In the genomic region with DNA sequence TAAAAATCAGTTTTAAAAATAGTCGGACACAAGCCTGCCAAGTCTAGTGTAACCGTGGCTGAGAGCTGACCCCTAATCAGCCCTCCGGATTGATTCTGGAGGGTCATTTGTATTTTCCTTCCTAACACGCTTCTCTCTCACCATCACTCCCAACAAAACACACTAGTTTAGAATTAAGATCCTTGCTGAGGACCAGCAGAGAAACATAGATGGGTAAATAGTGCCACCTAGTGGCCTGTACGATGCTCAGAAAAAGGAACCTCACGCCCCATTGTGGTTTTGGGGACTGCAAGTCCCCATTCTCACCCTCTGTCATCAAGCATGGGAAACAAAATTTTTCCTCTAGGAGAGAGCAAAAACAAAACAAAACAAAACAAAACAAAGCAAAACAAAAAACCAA, we compare ENCODE assay signal across 8 mouse cellular contexts.
A peak's percentile ranks its signal among the peaks of the same experiment; 100 is the strongest.
DNase-seq lines count a peak whose midpoint lies in the region; ATAC-seq and TF ChIP-seq lines count a peak whose summit lies in the region.

No protein-coding gene starts in this region.

- peak; percentile 74; the same call in 1 of the 2 replicates for TF ChIP-seq CTCF in brain, embryonic 14.5 days (IDR thresholded peaks at IDR 0.05; ENCODE audit: borderline replicate concordance, extremely low read depth, insufficient read depth, insufficient read length)

- H3K9ac ChIP-seq in kidney, embryonic 15.5 days: no peak overlapping the region
- H3K9ac ChIP-seq in hindbrain, embryonic 11.5 days (ENCODE audit: low read depth, low read length): no peak overlapping the region
- no peak overlapping the region for H3K9ac ChIP-seq in neural tube, embryonic 11.5 days (ENCODE audit: low read length)

- ATAC-seq in kidney, embryonic 15.5 days (replicated peaks; ENCODE audit: low FRiP score): no peak
- ATAC-seq in hindbrain, embryonic 11.5 days (ENCODE audit: low FRiP score): peak; percentile 54
- peak; percentile 67 for ATAC-seq in neural tube, embryonic 11.5 days (ENCODE audit: insufficient read depth, low FRiP score, low TSS enrichment)

- H3K4me1 ChIP-seq in kidney, embryonic 15.5 days: 0 out of 2 replicates have a peak, but pooled peaks cover 3% of the 10 kb centered on the region
- H3K4me1 ChIP-seq in forebrain, embryonic 10.5 days: peaks cover 32% of the 10 kb centered on the region
- H3K4me1 ChIP-seq in hindbrain, embryonic 11.5 days (replicated peaks; ENCODE audit: control insufficient read depth, insufficient read depth, low read length): no peaks in the 10 kb centered on the region
- H3K4me1 ChIP-seq in neural tube, embryonic 11.5 days (ENCODE audit: control insufficient read depth, insufficient read depth, low read length): peaks cover 9% of the 10 kb centered on the region; the same call in 1 of the 2 replicates

- WGBS in kidney, embryonic 15.5 days: 7% methylated on average over 6 of the region's 6 CpGs
- WGBS in forebrain, embryonic 10.5 days: 6% methylated on average over 6 of the region's 6 CpGs
- WGBS in hindbrain, embryonic 11.5 days: 3% methylated on average over 6 of the region's 6 CpGs
- 6% methylated on average over 6 of the region's 6 CpGs for WGBS in neural tube, embryonic 11.5 days

- H3K9me3 ChIP-seq in kidney, embryonic 15.5 days (replicated peaks): no peaks in the 10 kb centered on the region
- no peaks in the 10 kb centered on the region for H3K9me3 ChIP-seq in forebrain, embryonic 10.5 days
- H3K9me3 ChIP-seq in hindbrain, embryonic 11.5 days (ENCODE audit: control insufficient read depth, low read length): no peaks in the 10 kb centered on the region
- no peaks in the 10 kb centered on the region for H3K9me3 ChIP-seq in neural tube, embryonic 11.5 days (ENCODE audit: control insufficient read depth, low read length)

- H3K36me3 ChIP-seq in kidney, embryonic 15.5 days: no peaks in the 10 kb centered on the region
- no peaks in the 10 kb centered on the region for H3K36me3 ChIP-seq in forebrain, embryonic 10.5 days (replicated peaks)
- H3K36me3 ChIP-seq in hindbrain, embryonic 11.5 days (ENCODE audit: control insufficient read depth, insufficient read depth, low read length): no peaks in the 10 kb centered on the region
- no peaks in the 10 kb centered on the region for H3K36me3 ChIP-seq in neural tube, embryonic 11.5 days (ENCODE audit: control insufficient read depth, insufficient read depth, low read length)

- H3K4me2 ChIP-seq in kidney, embryonic 15.5 days: no peak overlapping the region
- H3K4me2 ChIP-seq in hindbrain, embryonic 11.5 days (replicated peaks; ENCODE audit: low read depth, low read length): peak overlapping the region; percentile 19; the same call in 1 of the 2 replicates
- peak overlapping the region; percentile 26 for H3K4me2 ChIP-seq in neural tube, embryonic 11.5 days (ENCODE audit: low read depth)

- H3K27ac ChIP-seq in kidney, embryonic 15.5 days: no peak overlapping the region
- peak overlapping the region; percentile 77 for H3K27ac ChIP-seq in forebrain, embryonic 10.5 days
- no peak overlapping the region for H3K27ac ChIP-seq in hindbrain, embryonic 11.5 days (ENCODE audit: low read depth, low read length)
- H3K27ac ChIP-seq in neural tube, embryonic 11.5 days (ENCODE audit: low read depth, low read length): no peak overlapping the region

- no peak overlapping the region for H3K4me3 ChIP-seq in kidney, embryonic 15.5 days (replicated peaks)
- H3K4me3 ChIP-seq in forebrain, embryonic 10.5 days: peak overlapping the region; percentile 28
- H3K4me3 ChIP-seq in hindbrain, embryonic 11.5 days (ENCODE audit: low read depth, low read length): no peak overlapping the region
- H3K4me3 ChIP-seq in neural tube, embryonic 11.5 days (ENCODE audit: low read depth, low read length): no peak overlapping the region

- TF ChIP-seq POLR2A in brain, embryonic 14.5 days (IDR thresholded peaks at IDR 0.05; ENCODE audit: borderline replicate concordance, extremely low read depth, insufficient read depth, insufficient read length, poor library complexity, severe bottlenecking): no peak

- intact Hi-C loops in left cerebral cortex, postnatal 10 days (cut with DNase I): loop anchor here (1.0 to 10.0 kb wide), 2 partner anchors 377 to 835 kb away; no protein-coding TSS in a partner anchor

- peak; percentile 19 for DNase-seq in kidney, adult 18-20 months
- DNase-seq in brain, embryonic 14.5 days (ENCODE audit: low read depth): peak; percentile 95
- DNase-seq in forebrain, embryonic 10.5 days (ENCODE audit: extremely low spot score, low spot score): peak; percentile 69
- DNase-seq in hindbrain, embryonic 11.5 days (ENCODE audit: low spot score): peak; percentile 87
- DNase-seq in left cerebral cortex, postnatal 10 days (ENCODE audit: extremely low spot score in 1 of 2, low spot score in 2 of 2): peak; percentile 52 to 84
- peak; percentile 67 for DNase-seq in neural tube, embryonic 11.5 days (ENCODE audit: low spot score)
- peak; percentile 3 to 5 for DNase-seq in thymus, postnatal 36 days

- peaks cover 45% of the 10 kb centered on the region for H3K27me3 ChIP-seq in kidney, embryonic 15.5 days
- H3K27me3 ChIP-seq in forebrain, embryonic 10.5 days (ENCODE audit: poor library complexity, severe bottlenecking): no peaks in the 10 kb centered on the region
- no peaks in the 10 kb centered on the region for H3K27me3 ChIP-seq in hindbrain, embryonic 11.5 days (ENCODE audit: control insufficient read depth, insufficient read depth, low read length)
- no peaks in the 10 kb centered on the region for H3K27me3 ChIP-seq in neural tube, embryonic 11.5 days (ENCODE audit: control insufficient read depth, insufficient read depth, low read length)

Comparison
In these comparisons a context has a peak if more than half of its experiments do, and no peak if none do; other contexts are left out.
1. DNase-seq: peak in every context shown above with its lines; median percentile 95 in brain, embryonic 14.5 days; 87 in hindbrain, embryonic 11.5 days; 69 in forebrain, embryonic 10.5 days; 68 in left cerebral cortex, postnatal 10 days; 67 in neural tube, embryonic 11.5 days; 19 in kidney, adult 18-20 months; 4 in thymus, postnatal 36 days.